Mouse (Mus musculus) testis, adult 2 months (tissue): ENCODE data around the gene Etl4.

Experiments
- CTCF ChIP-seq: fragments of 200-500 bp; IDR thresholded peaks from 2 replicates; pipeline ENCODE4 v1.5.1; 2012; ENCODE audit warnings: low read depth, mild to moderate bottlenecking, inconsistent platforms, low read length, moderate library complexity; ENCODE audit not compliant: control insufficient read depth, insufficient read depth, insufficient replicate concordance
- POLR2A ChIP-seq: fragments of 200-500 bp; IDR thresholded peaks from 2 replicates; pipeline ENCODE4 v1.6.1; 2012; ENCODE audit warnings: low read depth, mild to moderate bottlenecking, inconsistent platforms, low read length, moderate library complexity; ENCODE audit not compliant: control insufficient read depth

- no peak for TF ChIP-seq CTCF
- TF ChIP-seq POLR2A = no peak
Observed at GRCm38 (mm10) chr2:20669367-20669766, 759.8 kb downstream of the Etl4 start.
